Mouse (Mus musculus): ENCODE data around the gene Cd27. TPM values are rescaled to one million over a fixed set of nuclear protein-coding genes. Genes with fewer than 3 reads are reported as not detected.

The Cd27 gene
- polyA plus RNA-seq, 1 experiment from 2014 or later, result 1.6 TPM

DNA sequence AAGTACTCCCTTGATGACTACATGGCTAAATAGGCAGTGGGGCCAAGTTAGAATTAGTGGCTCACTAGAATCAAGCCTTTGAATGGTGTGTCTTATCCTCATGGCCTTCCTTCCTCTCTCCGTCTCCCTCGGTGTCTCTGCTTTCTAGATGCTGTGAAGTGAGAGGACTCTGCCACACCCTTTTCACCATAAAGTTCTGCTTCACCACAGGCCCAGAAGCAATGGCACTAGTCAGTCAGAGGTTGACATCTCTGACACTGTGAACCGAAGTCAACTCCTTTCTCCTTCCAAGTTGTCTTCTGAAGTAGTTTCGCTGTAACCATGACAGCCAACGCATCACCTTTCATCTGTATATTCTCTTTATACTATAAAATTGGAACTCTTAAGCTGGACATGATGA, 2.7 kb upstream of the Cd27 start:
- Histone ChIP-seq H3K36me3 (no peaks in the 10 kb centered on the region), H3K4me3 (no peak overlapping the region), H3K27ac (replicated peaks) (no peak overlapping the region), H3K9me3 (no peaks in the 10 kb centered on the region), H3K27me3 (no peaks in the 10 kb centered on the region), H3K9ac (no peak overlapping the region), H3K4me1 (replicated peaks) (no peaks in the 10 kb centered on the region), H3K4me2 (no peak overlapping the region)
- ATAC-seq (ENCODE audit: low FRiP score, low read depth), result no peak
- WGBS, result 91% methylated on average over 5 of the region's 5 CpGs

GRCm38 (mm10) chr6:125238396-125238795, 1.6 kb upstream of the Cd27 start:
- no peak for ATAC-seq (ENCODE audit: low FRiP score, low read depth)
- H3K4me3 ChIP-seq, result no peak overlapping the region
- no peaks in the 10 kb centered on the region for H3K9me3 ChIP-seq
- H3K4me1 ChIP-seq (replicated peaks), result no peaks in the 10 kb centered on the region
- H3K27me3 ChIP-seq, result no peaks in the 10 kb centered on the region
- no peaks in the 10 kb centered on the region for H3K36me3 ChIP-seq
- H3K27ac ChIP-seq (replicated peaks), result no peak overlapping the region
- no peak overlapping the region for H3K4me2 ChIP-seq
- 81% methylated on average over 6 of the region's 6 CpGs for WGBS
- H3K9ac ChIP-seq, result no peak overlapping the region

DNA sequence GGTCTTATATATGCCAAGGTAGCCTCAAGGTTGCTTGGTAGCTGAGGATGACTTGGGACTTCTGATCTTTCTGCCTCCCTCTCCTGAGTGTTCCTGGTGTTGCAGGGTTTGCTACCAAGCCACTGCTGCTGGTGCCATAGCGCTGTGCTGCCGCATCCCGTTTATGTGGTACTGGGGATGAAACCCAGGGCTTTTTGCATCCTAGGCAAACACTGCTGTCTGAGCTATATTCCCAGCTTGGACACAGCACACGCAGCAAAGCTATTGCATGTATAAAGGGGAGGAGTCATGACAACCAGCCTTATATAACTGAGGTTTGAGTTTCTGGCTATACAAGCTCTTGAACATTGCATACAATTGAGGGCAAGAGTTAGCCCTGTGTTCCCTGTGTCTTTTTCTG, 611 bp upstream of the Cd27 start:
- 84% methylated on average over 4 of the region's 4 CpGs for WGBS
- H3K4me2 ChIP-seq, result no peak overlapping the region
- no peaks in the 10 kb centered on the region for H3K9me3 ChIP-seq
- no peak overlapping the region for H3K9ac ChIP-seq
- H3K27me3 ChIP-seq, result no peaks in the 10 kb centered on the region
- H3K27ac ChIP-seq (replicated peaks), result no peak overlapping the region
- no peaks in the 10 kb centered on the region for H3K36me3 ChIP-seq
- ATAC-seq (ENCODE audit: low FRiP score, low read depth), result no peak
- peaks cover under 1% of the 10 kb centered on the region; the same call in 1 of the 2 replicates for H3K4me1 ChIP-seq (replicated peaks)
- no peak overlapping the region for H3K4me3 ChIP-seq

GRCm38 (mm10) chr6:125236341-125236740, 469 bp downstream of the Cd27 start:
- ATAC-seq (ENCODE audit: low FRiP score, low read depth), result no peak
- Histone ChIP-seq H3K4me2 (no peak overlapping the region), H3K27me3 (no peaks in the 10 kb centered on the region), H3K4me1 (replicated peaks) (peaks cover 11% of the 10 kb centered on the region), H3K9ac (no peak overlapping the region), H3K9me3 (no peaks in the 10 kb centered on the region), H3K27ac (replicated peaks) (no peak overlapping the region), H3K4me3 (no peak overlapping the region), H3K36me3 (no peaks in the 10 kb centered on the region)
- 47% methylated on average over 6 of the region's 6 CpGs for WGBS

DNA sequence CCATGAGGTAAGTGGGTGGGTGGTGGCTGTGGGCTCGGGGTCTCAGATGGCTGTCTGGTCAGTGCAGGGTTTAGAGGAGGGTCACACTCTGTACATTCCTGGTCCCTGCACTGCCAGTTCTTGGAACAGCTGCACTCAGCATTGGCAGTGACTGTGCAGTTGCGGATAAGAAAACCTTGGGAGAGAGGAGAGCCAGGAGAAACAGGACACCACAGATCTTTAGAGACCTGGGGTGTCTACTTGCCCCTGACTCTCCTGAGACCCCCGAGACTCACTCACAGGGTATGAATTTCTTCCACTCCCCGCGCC, 2.3 kb downstream of the Cd27 start:
- Histone ChIP-seq H3K9ac (no peak overlapping the region), H3K27ac (replicated peaks) (no peak overlapping the region), H3K4me1 (replicated peaks) (peaks cover 21% of the 10 kb centered on the region), H3K9me3 (no peaks in the 10 kb centered on the region), H3K36me3 (no peaks in the 10 kb centered on the region), H3K27me3 (no peaks in the 10 kb centered on the region), H3K4me3 (no peak overlapping the region), H3K4me2 (no peak overlapping the region)
- WGBS, result 85% methylated on average over 5 of the region's 5 CpGs
- ATAC-seq (ENCODE audit: low FRiP score, low read depth), result no peak

DNA sequence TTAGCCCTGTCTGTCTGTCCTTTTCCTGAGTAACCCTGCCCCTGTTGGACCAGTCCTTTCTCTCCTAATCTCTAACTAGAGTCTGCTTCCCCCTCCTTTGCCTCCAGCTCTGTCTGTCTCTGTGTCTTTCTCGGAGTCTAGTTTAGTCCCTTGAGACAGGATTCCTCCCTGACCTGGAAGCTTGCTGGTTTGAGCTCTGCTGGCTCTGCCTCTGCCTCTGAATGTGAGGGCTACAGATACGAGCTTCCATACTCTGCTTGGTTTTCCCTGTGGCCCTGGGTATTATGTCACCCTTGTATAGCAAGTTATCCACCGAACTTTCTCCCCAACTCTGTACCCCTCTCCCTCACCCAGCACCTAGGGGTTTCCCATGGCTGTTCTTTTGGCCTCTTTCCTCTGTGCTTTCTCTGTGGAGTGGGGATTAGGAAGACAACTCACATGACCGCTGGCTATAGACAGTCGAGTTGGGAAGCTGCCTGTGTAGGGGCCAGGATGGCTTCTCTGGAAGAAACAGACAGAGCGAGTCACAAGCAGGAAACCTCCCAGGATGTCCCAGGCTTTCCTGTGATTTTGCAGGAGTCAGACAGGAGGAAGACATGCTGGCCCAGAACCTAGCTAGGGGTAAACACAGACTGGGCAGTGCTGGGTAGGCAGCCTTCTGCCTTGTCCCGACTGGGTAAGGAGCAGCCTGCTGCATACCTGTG, 2.8 kb downstream of the Cd27 start:
- H3K9ac ChIP-seq, result no peak overlapping the region
- no peaks in the 10 kb centered on the region for H3K27me3 ChIP-seq
- no peak for ATAC-seq (ENCODE audit: low FRiP score, low read depth)
- H3K4me1 ChIP-seq (replicated peaks), result peaks cover 21% of the 10 kb centered on the region
- H3K4me2 ChIP-seq, result no peak overlapping the region
- H3K4me3 ChIP-seq, result no peak overlapping the region
- H3K27ac ChIP-seq (replicated peaks), result no peak overlapping the region
- no peaks in the 10 kb centered on the region for H3K36me3 ChIP-seq
- 72% methylated on average over 7 of the region's 7 CpGs for WGBS
- H3K9me3 ChIP-seq, result no peaks in the 10 kb centered on the region

DNA sequence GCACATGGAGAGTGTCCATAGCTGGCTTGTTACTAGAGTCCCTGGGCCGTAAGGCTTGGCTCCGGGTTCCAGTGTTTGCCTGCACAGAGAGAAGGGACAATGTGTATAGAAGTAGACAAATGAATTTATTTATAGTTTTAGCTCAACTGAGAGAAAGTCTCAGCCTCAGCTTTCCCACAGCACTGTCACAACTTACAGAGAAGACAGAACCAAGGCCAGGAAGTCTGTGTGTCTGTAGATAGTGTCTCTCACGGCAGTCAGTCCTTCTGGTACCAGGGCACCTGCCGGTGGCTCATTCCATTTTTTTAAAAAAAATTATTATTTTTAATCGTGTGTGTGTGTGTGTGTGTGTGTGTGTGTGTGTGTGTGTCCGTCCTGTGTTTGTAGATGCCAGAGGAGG, 4.3 kb downstream of the Cd27 start:
- Histone ChIP-seq H3K9ac (no peak overlapping the region), H3K4me3 (no peak overlapping the region), H3K4me1 (replicated peaks) (peaks cover 21% of the 10 kb centered on the region), H3K27ac (replicated peaks) (no peak overlapping the region), H3K36me3 (no peaks in the 10 kb centered on the region), H3K4me2 (no peak overlapping the region), H3K27me3 (no peaks in the 10 kb centered on the region), H3K9me3 (no peaks in the 10 kb centered on the region)
- no peak for ATAC-seq (ENCODE audit: low FRiP score, low read depth)
- 93% methylated on average over 6 of the region's 6 CpGs for WGBS

GRCm38 (mm10) chr6:125232045-125232437, 4.8 kb downstream of the Cd27 start:
- peak; percentile 23; the same call in 1 of the 2 replicates for ATAC-seq (ENCODE audit: low FRiP score, low read depth)
- Histone ChIP-seq H3K36me3 (no peaks in the 10 kb centered on the region), H3K4me3 (peak overlapping the region; percentile 46), H3K27me3 (no peaks in the 10 kb centered on the region), H3K4me2 (peak overlapping the region; percentile 96), H3K4me1 (replicated peaks) (peaks cover 21% of the 10 kb centered on the region), H3K9me3 (no peaks in the 10 kb centered on the region), H3K27ac (replicated peaks) (no peak overlapping the region), H3K9ac (no peak overlapping the region)
- 50% methylated on average over 4 of the region's 4 CpGs for WGBS

- Histone ChIP-seq H3K4me1 (replicated peaks) (peaks cover 21% of the 10 kb centered on the region), H3K9me3 (no peaks in the 10 kb centered on the region), H3K4me3 (peak within 1 kb of the TSS; percentile 46), H3K27me3 (no peaks in the 10 kb centered on the region), H3K27ac (replicated peaks) (peak within 1 kb of the TSS; percentile 76), H3K4me2 (peak within 1 kb of the TSS; percentile 96), H3K36me3 (no peaks in the 10 kb centered on the region), H3K9ac (peak within 1 kb of the TSS; percentile 59)
- WGBS, result 11% methylated on average over 16 of the region's 16 CpGs
- peak; percentile 88 for ATAC-seq (ENCODE audit: low FRiP score, low read depth)
These were observed 5.4 kb downstream of the Cd27 start, which contains the start of gene Tapbpl for GRCm38 (mm10) chr6:125231117-125232044. Gene Tapbpl, minus strand, starts transcription at chr6:125231860.

DNA sequence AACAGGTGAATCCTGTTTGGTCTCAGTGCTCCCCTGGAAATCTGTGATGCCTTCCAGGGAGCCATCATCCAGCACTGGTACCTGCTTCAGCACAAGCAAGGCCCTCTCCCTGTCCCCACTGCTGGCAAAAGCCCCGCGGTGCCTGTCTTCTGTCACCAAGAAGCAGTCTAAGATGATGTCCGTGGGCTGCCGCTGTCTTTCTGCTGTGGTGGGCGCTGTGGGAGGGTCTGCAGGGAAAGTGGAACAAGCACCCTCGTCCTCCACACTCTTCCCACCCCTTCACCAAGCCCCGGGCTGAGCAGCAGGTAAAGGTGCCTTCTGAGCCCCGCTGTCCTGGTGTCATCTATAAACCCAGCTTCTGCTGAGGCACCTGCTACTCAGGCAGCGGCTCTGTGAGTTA, 6.2 kb downstream of the Cd27 start:
- Histone ChIP-seq H3K4me3 (no peak overlapping the region), H3K9ac (no peak overlapping the region), H3K4me1 (replicated peaks) (peaks cover 21% of the 10 kb centered on the region), H3K27me3 (no peaks in the 10 kb centered on the region), H3K27ac (replicated peaks) (peak overlapping the region; percentile 12; the same call in 1 of the 2 replicates), H3K36me3 (no peaks in the 10 kb centered on the region), H3K9me3 (no peaks in the 10 kb centered on the region), H3K4me2 (peak overlapping the region; percentile 96)
- ATAC-seq (ENCODE audit: low FRiP score, low read depth), result 0 out of 2 replicates have a peak, but pooled peaks have one; percentile 8
- WGBS, result 62% methylated on average over 9 of the region's 9 CpGs

DNA sequence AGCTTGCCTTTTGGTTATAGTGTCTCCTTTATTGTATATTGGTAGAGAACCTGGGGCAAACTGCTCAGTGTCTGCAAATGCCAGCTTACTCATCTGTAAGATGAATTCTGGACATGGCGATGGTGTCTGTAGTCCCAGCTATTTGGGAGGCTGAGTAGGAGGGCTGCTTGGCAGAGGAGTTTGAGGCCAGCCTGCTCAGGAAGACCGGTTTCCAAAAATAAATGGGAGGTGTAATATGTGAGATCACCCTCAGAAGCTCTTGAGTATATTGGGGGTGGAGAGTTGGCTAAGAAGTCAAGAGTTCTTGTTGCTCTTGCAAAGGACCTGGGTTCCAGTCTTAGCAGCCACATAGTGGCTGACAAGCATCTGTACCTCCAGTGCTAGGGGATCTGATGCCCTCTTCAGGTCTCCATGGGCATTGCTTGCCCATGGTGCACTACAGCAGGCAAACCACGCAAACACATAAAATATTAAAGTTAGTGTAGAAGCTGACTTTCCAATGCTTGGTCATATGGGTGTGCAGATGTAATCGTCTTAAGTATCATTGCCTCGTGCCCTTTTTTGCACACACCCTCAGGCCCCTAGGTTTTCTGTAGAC, 11.2 kb downstream of the Cd27 start:
- Histone ChIP-seq H3K27me3 (no peaks in the 10 kb centered on the region), H3K27ac (replicated peaks) (no peak overlapping the region), H3K4me3 (no peak overlapping the region), H3K9me3 (no peaks in the 10 kb centered on the region), H3K9ac (no peak overlapping the region), H3K4me1 (replicated peaks) (peaks cover 2% of the 10 kb centered on the region), H3K36me3 (peaks cover 4% of the 10 kb centered on the region; the same call in 1 of the 2 replicates), H3K4me2 (no peak overlapping the region)
- 83% methylated on average over 5 of the region's 5 CpGs for WGBS
- no peak for ATAC-seq (ENCODE audit: low FRiP score, low read depth)

DNA sequence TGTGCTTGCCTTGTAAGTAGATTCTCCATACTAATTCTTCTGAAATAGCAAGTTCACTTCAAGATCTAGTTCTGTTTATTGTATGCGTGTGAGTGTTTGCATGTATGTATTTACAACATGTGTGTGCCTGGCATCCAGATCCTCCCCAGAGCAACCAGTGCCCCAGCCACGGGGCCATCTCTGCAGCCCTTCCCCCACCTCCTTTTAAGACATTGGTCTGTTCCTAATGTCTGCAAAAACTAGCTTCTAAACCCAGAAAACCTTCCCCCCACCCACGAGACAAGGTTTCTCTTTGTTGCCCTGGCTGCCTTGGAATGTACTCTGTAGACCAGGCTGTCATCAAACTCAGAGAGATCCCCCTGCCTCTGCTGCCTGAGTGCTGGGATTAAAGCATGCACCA, 14.2 kb downstream of the Cd27 start:
- Histone ChIP-seq H3K4me3 (no peak overlapping the region), H3K4me1 (replicated peaks) (no peaks in the 10 kb centered on the region), H3K27ac (replicated peaks) (no peak overlapping the region), H3K27me3 (no peaks in the 10 kb centered on the region), H3K9me3 (no peaks in the 10 kb centered on the region), H3K9ac (no peak overlapping the region), H3K4me2 (no peak overlapping the region), H3K36me3 (peaks cover 4% of the 10 kb centered on the region; the same call in 1 of the 2 replicates)
- no peak for ATAC-seq (ENCODE audit: low FRiP score, low read depth)
- whole genome bisulfite sequencing, result 80% methylated on average over 3 of the region's 3 CpGs
